Mouse (Mus musculus) central nervous system, embryonic 11.5 days (tissue): ENCODE results near the gene Ap5m1. TPM values are rescaled to one million over a fixed set of nuclear protein-coding genes. Genes with fewer than 3 reads are reported as not detected.

Experiments
- polyA plus RNA-seq: library from polyadenylated mRNA; depleted of rRNA; stranded (reverse); fragments of >200 nt; gene quantifications from 2 replicates; pipeline ENCODE4 v1.2.3, GENCODE M21; 2012; rRNA removed

Gene Ap5m1
- 14.0 and 25.0 TPM in 2 replicates for polyA plus RNA-seq

GRCm38 (mm10) chr14:49065529-49066273 is at the start of gene Ap5m1:
Ap5m1 (plus strand) TSS chr14:49066097.

GRCm38 (mm10) chr14:49066274-49066823 is 452 bp downstream of the Ap5m1 start, which contains the start of gene Exoc5:
Exoc5 (minus strand) TSS chr14:49066653.

Other genes starting within 250 kb of the Ap5m1 start
- gene Exoc5, start 556 bp downstream of the Ap5m1 start, polyA plus RNA-seq = 42.6 and 55.6 TPM in 2 replicates
- 21.9 and 26.1 TPM in 2 replicates for gene Naa30, start 106.1 kb downstream of the Ap5m1 start, polyA plus RNA-seq
- gene ccdc198, start 179.4 kb downstream of the Ap5m1 start, polyA plus RNA-seq = 0.18 and 0.27 TPM in 2 replicates